Mouse (Mus musculus) ES-E14 (cell line): ENCODE measurements around the gene Glt6d1.

Source experiments
- CHD2 ChIP-seq: IDR thresholded peaks from 2 replicates; pipeline ENCODE4 v1.6.1; 2014; ENCODE audit warnings: mild to moderate bottlenecking, low read depth, low read length, inconsistent platforms
- HCFC1 ChIP-seq: IDR thresholded peaks from 2 replicates; pipeline ENCODE4 v1.6.1; 2012; ENCODE audit warnings: low read length, inconsistent platforms, borderline replicate concordance; ENCODE audit not compliant: insufficient read depth
- ZC3H11A ChIP-seq: IDR thresholded peaks from 2 replicates; pipeline ENCODE4 v1.6.1; 2012; ENCODE audit warnings: low read depth, mild to moderate bottlenecking, inconsistent platforms, low read length, borderline replicate concordance
- ZNF384 ChIP-seq: IDR thresholded peaks from 2 replicates; pipeline ENCODE4 v1.6.1; 2012; ENCODE audit warnings: low read depth, low read length, inconsistent platforms

DNA sequence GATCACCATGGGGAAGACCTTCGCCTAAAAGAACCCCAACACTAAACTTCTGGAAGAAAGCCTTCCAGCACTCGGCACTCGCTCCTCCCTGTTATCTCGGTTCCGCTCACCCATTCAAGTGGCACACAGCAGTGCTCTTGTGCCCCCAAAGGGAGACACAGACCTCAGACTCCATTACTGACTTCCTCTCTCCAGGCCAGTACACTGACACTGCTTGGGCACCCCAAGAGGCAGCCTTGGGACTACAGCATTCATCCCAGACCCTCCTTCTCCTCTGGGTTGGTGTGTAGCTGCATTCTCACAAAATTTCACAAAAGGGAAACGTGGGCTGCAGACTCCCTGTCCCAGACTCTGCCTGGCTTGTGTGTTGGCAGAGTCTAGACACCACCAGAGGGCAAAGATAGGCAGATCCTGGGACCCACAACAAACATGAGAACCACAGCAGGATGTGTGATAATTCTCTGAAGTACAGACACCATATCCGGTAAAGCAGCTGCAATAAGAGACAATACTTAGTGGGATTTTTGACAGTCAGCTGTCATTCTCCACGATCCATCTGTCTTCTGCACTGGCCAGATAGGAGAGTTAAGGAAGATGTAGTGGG lies 12.8 kb upstream of the Glt6d1 start:
- TF ChIP-seq HCFC1 (no peak), CHD2 (no peak), ZC3H11A (no peak), ZNF384 (no peak)
